Mouse (Mus musculus) kidney, adult 2 months (tissue): ENCODE results near the gene 9130230L23Rik. TPM values are rescaled to one million over a fixed set of nuclear protein-coding genes. Genes with fewer than 3 reads are reported as not detected.

Experiments
- DNase-seq: peaks from one replicate; pipeline ENCODE4 v3.0.0; 2021
- H3K27ac ChIP-seq: fragments of 200-500 bp; 2 replicates; pipeline ENCODE4 v1.5.1; 2012; ENCODE audit warnings: low read depth, low read length, control low read depth, inconsistent platforms; ENCODE audit not compliant: insufficient read depth
- H3K27me3 ChIP-seq: fragments of 200-500 bp; replicated peaks from 2 replicates; pipeline ENCODE4 v1.6.1; 2012; ENCODE audit warnings: mild to moderate bottlenecking, moderate library complexity, low read length, inconsistent platforms; ENCODE audit not compliant: control insufficient read depth, insufficient read depth
- H3K36me3 ChIP-seq: fragments of 200-500 bp; 2 replicates; pipeline ENCODE4 v1.6.1; 2012; ENCODE audit warnings: mild to moderate bottlenecking, moderate library complexity, low read length, inconsistent platforms; ENCODE audit not compliant: control insufficient read depth, insufficient read depth
- H3K4me1 ChIP-seq: fragments of 200-500 bp; 2 replicates; pipeline ENCODE4 v1.6.1; 2011; ENCODE audit warnings: low read length; ENCODE audit not compliant: control insufficient read depth, insufficient read depth
- H3K4me3 ChIP-seq: fragments of 200-500 bp; 2 replicates; pipeline ENCODE4 v1.5.1; 2011; ENCODE audit warnings: mild to moderate bottlenecking, low read depth, low read length, control low read depth; ENCODE audit not compliant: insufficient read depth
- CTCF ChIP-seq: fragments of 200-500 bp; conservative IDR thresholded peaks from 2 replicates; pipeline ENCODE4 v1.5.1; 2011; ENCODE audit warnings: low read depth, mild to moderate bottlenecking, control low read depth, low read length, moderate library complexity, mixed read lengths; ENCODE audit not compliant: insufficient read depth, insufficient read length
- POLR2A ChIP-seq: fragments of 200-500 bp; IDR thresholded peaks from one replicate; pipeline ENCODE4 v1.6.1; 2011; ENCODE audit warnings: low read depth, low read length, control low read depth
- WGBS: fragments of 180-500 bp; shearing (Covaris S2); methylation state at CpG from one replicate; pipeline ENCODE4 v1.1.7; 2018; 5-methylcytosine and 5-hydroxymethylcytosine counted together
- polyA plus RNA-seq: library from polyadenylated mRNA; depleted of rRNA; stranded (reverse); fragments of >200 nt; gene quantifications from 2 replicates; pipeline ENCODE4 v1.2.3, GENCODE M21; 2012

9130230L23Rik gene
- polyA plus RNA-seq, 1 experiment: 0.22 TPM

- TF ChIP-seq POLR2A (no peak), CTCF (no peak)
- WGBS: 48% methylated on average over 2 of the region's 2 CpGs
Observed at GRCm38 (mm10) chr5:66039813-66040212, 35.7 kb upstream of the 9130230L23Rik start.

GRCm38 (mm10) chr5:66037066-66037465 lies 33.0 kb upstream of the 9130230L23Rik start:
- Histone ChIP-seq H3K27ac (0 out of 2 replicates have a peak overlapping the region, but pooled peaks have one; percentile 7), H3K4me1 (peaks cover 54% of the 10 kb centered on the region), H3K27me3 (no peaks in the 10 kb centered on the region), H3K36me3 (peaks cover 10% of the 10 kb centered on the region), H3K4me3 (no peak overlapping the region)
- TF ChIP-seq CTCF (no peak), POLR2A (no peak)
- 50% methylated on average over 6 of the region's 6 CpGs for WGBS
- DNase-seq: no peak

More at GRCm38 (mm10) chr5:66039813-66040212, 35.7 kb upstream of the 9130230L23Rik start:
- DNase-seq: peak; percentile 60
- Histone ChIP-seq H3K36me3 (peaks cover 19% of the 10 kb centered on the region), H3K27me3 (no peaks in the 10 kb centered on the region), H3K4me3 (no peak overlapping the region), H3K4me1 (peaks cover 60% of the 10 kb centered on the region), H3K27ac (peak overlapping the region; percentile 52)

- Histone ChIP-seq H3K4me3 (no peak overlapping the region), H3K36me3 (peaks cover 10% of the 10 kb centered on the region), H3K27ac (peak overlapping the region; percentile 19; the same call in 1 of the 2 replicates), H3K4me1 (peaks cover 54% of the 10 kb centered on the region), H3K27me3 (no peaks in the 10 kb centered on the region)
- WGBS: 42% methylated on average over 7 of the region's 7 CpGs
- TF ChIP-seq CTCF: no peak
- no peak for TF ChIP-seq POLR2A
- DNase-seq: no peak
Observed at GRCm38 (mm10) chr5:66036440-66037054, 32.5 kb upstream of the 9130230L23Rik start.

- peak; percentile 81 for DNase-seq
- H3K36me3 ChIP-seq: peaks cover 14% of the 10 kb centered on the region
- TF ChIP-seq POLR2A (no peak), CTCF (no peak)
- WGBS: 33% methylated on average over 14 of the region's 14 CpGs
- H3K27me3 ChIP-seq: no peaks in the 10 kb centered on the region
- H3K4me3 ChIP-seq: no peak overlapping the region
- peak overlapping the region; percentile 78 for H3K27ac ChIP-seq
- peaks cover 40% of the 10 kb centered on the region for H3K4me1 ChIP-seq
Observed at GRCm38 (mm10) chr5:66034375-66035195, 30.5 kb upstream of the 9130230L23Rik start.

GRCm38 (mm10) chr5:66032826-66033225 lies 28.7 kb upstream of the 9130230L23Rik start:
- H3K4me3 ChIP-seq: no peak overlapping the region
- no peaks in the 10 kb centered on the region for H3K27me3 ChIP-seq
- TF ChIP-seq CTCF: no peak
- TF ChIP-seq POLR2A: no peak
- peak overlapping the region; percentile 18; the same call in 1 of the 2 replicates for H3K27ac ChIP-seq
- peak; percentile 62 for DNase-seq
- 24% methylated on average over 1 of the region's 1 CpGs for WGBS
- peaks cover 32% of the 10 kb centered on the region for H3K4me1 ChIP-seq
- peaks cover 11% of the 10 kb centered on the region for H3K36me3 ChIP-seq

DNA sequence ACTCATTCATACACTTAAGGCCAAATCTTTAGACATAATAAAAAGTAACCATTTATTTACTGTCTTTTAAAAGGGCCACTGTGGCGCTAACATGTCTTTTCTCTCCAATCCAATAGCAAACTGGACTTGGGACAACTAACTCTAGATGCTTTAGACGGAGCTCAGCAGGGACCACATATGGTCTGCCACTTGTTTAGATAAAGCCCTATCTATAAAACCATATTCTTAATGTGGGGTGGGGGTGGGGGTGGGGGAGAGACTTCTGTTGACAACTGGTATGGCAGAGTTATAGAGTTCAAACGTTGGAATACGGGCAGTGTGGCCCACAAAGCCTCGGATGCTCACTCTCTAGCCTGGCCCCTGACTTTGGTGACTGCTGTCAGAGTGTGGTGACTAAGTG lies 27.6 kb upstream of the 9130230L23Rik start:
- no peaks in the 10 kb centered on the region for H3K27me3 ChIP-seq
- 63% methylated on average over 5 of the region's 5 CpGs for WGBS

DNA sequence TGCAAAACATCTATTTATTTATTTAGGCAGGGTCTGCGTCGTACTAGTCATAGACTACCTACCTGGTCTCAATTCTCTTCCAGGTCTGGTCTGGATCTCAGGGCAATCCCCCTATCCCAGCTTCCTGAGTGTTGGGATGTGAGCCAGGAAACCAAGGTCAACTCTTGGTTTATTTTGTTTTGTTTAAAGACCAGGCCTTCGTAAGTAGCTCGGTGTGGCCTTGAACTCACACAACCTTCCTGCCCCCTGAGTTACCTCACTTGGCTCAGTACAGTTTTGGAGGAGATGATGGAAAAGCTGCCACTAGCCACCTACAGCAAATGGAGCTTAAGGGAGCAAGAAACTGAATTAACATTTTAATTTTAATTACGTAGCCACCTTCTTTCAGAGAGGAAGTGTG lies 24.1 kb upstream of the 9130230L23Rik start:
- H3K36me3 ChIP-seq: peaks cover 33% of the 10 kb centered on the region
- no peaks in the 10 kb centered on the region for H3K27me3 ChIP-seq
- H3K4me1 ChIP-seq: peaks cover 4% of the 10 kb centered on the region; the same call in 1 of the 2 replicates
- H3K27ac ChIP-seq: peak overlapping the region; percentile 30; the same call in 1 of the 2 replicates
- no peak for DNase-seq
- TF ChIP-seq POLR2A (no peak), CTCF (no peak)
- WGBS: 46% methylated on average over 5 of the region's 5 CpGs
- no peak overlapping the region for H3K4me3 ChIP-seq

More for the DNA sequence above, 27.6 kb upstream of the 9130230L23Rik start:
- Histone ChIP-seq H3K27ac (peak overlapping the region; percentile 18), H3K4me1 (peaks cover 23% of the 10 kb centered on the region), H3K4me3 (no peak overlapping the region), H3K36me3 (peaks cover 14% of the 10 kb centered on the region)
- TF ChIP-seq POLR2A (no peak), CTCF (no peak)
- no peak for DNase-seq
